Mouse (Mus musculus): Measurements from ENCODE around the gene Atpaf2. TPM values are rescaled to one million over a fixed set of nuclear protein-coding genes. Genes with fewer than 3 reads are reported as not detected.
A peak's percentile ranks its signal among the peaks of the same experiment; 100 is the strongest.

Atpaf2 gene
- polyA plus RNA-seq (2015; fragmentation: Nextera tagmentation; extraction: Ambion mirVana) = 41.2 and 44.2 TPM in 2 replicates

- TF ChIP-seq CTCF (IDR thresholded peaks at IDR 0.05; ENCODE audit: low read depth) = no peak
- H3K9me3 ChIP-seq (replicated peaks; ENCODE audit: low read length) = no peaks in the 10 kb centered on the region
- H3K4me3 ChIP-seq (replicated peaks; ENCODE audit: low read depth, low read length) = peak within 1 kb of the TSS; percentile 91
- peaks cover 12% of the 10 kb centered on the region; the same call in 1 of the 2 replicates for H3K4me1 ChIP-seq (replicated peaks; ENCODE audit: insufficient read depth, low read length)
- H3K27me3 ChIP-seq (ENCODE audit: insufficient read depth, low read length) = no peaks in the 10 kb centered on the region
- DNase-seq (ENCODE audit: low spot score) = peak; percentile 49
- under 1% methylated on average over 38 of the region's 39 CpGs for WGBS
- peak within 1 kb of the TSS; percentile 89 for H3K9ac ChIP-seq (ENCODE audit: low read depth, low read length)
- H3K36me3 ChIP-seq (ENCODE audit: insufficient read depth, low read length) = no peaks in the 10 kb centered on the region
- H3K27ac ChIP-seq = peak within 1 kb of the TSS; percentile 88
- peak; percentile 30 for ATAC-seq (replicated peaks; ENCODE audit: low FRiP score, low read depth)
- H3K4me2 ChIP-seq (ENCODE audit: low read length) = peak within 1 kb of the TSS; percentile 96
Measured at GRCm38 (mm10) chr11:60417717-60418472, at the start of gene Atpaf2. TSS of gene Atpaf2 (minus strand) at chr11:60418457.

GRCm38 (mm10) chr11:60465943-60466380, 47.7 kb upstream of the Atpaf2 start:
- 84% methylated on average over 2 of the region's 2 CpGs for WGBS
- no peaks in the 10 kb centered on the region for H3K27me3 ChIP-seq (ENCODE audit: insufficient read depth, low read length)
- no peak overlapping the region for H3K4me3 ChIP-seq (replicated peaks; ENCODE audit: low read depth, low read length)
- no peaks in the 10 kb centered on the region for H3K9me3 ChIP-seq (replicated peaks; ENCODE audit: low read length)
- no peak overlapping the region for H3K9ac ChIP-seq (ENCODE audit: low read depth, low read length)
- no peak overlapping the region for H3K27ac ChIP-seq
- DNase-seq (ENCODE audit: low spot score) (peak; percentile 8), ATAC-seq (replicated peaks; ENCODE audit: low FRiP score, low read depth) (peak; percentile 66)
- H3K36me3 ChIP-seq (ENCODE audit: insufficient read depth, low read length) = peaks cover 70% of the 10 kb centered on the region
- TF ChIP-seq CTCF (IDR thresholded peaks at IDR 0.05; ENCODE audit: low read depth) = peak; percentile 62; the same call in 1 of the 2 replicates
- no peak overlapping the region for H3K4me2 ChIP-seq (ENCODE audit: low read length)
- H3K4me1 ChIP-seq (replicated peaks; ENCODE audit: insufficient read depth, low read length) = no peaks in the 10 kb centered on the region

DNA sequence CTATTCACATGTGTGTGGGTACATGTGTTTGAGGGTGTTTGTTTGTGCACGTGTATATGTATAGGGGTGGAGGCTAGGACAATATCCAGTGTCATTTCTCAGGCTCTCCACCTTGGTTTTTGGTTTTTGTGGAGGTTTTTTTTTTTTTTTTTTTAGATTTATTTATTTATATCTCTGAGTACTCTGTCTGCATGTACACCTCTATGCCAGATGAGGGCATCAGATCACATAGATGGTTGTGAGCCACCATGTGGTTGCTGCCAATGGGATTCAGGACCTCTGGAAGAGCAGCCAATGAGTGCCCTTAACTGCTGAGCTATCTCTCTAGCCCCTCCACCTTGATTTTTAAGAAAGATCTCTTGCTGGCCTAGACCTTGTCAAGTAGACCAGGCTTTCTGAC, 39.7 kb upstream of the Atpaf2 start:
- H3K9me3 ChIP-seq (replicated peaks; ENCODE audit: low read length) = no peaks in the 10 kb centered on the region
- no peak overlapping the region for H3K4me2 ChIP-seq (ENCODE audit: low read length)
- 0 out of 2 replicates have a peak, but pooled peaks cover 5% of the 10 kb centered on the region for H3K4me1 ChIP-seq (replicated peaks; ENCODE audit: insufficient read depth, low read length)
- H3K9ac ChIP-seq (ENCODE audit: low read depth, low read length) = no peak overlapping the region
- 96% methylated on average over 1 of the region's 1 CpGs for WGBS
- H3K4me3 ChIP-seq (replicated peaks; ENCODE audit: low read depth, low read length) = no peak overlapping the region
- ATAC-seq (replicated peaks; ENCODE audit: low FRiP score, low read depth) = no peak
- peak; percentile 52 for TF ChIP-seq CTCF (IDR thresholded peaks at IDR 0.05; ENCODE audit: low read depth)
- peak; percentile 55 for DNase-seq (ENCODE audit: low spot score)
- no peak overlapping the region for H3K27ac ChIP-seq
- peaks cover 46% of the 10 kb centered on the region; the same call in 1 of the 2 replicates for H3K36me3 ChIP-seq (ENCODE audit: insufficient read depth, low read length)
- no peaks in the 10 kb centered on the region for H3K27me3 ChIP-seq (ENCODE audit: insufficient read depth, low read length)

DNA sequence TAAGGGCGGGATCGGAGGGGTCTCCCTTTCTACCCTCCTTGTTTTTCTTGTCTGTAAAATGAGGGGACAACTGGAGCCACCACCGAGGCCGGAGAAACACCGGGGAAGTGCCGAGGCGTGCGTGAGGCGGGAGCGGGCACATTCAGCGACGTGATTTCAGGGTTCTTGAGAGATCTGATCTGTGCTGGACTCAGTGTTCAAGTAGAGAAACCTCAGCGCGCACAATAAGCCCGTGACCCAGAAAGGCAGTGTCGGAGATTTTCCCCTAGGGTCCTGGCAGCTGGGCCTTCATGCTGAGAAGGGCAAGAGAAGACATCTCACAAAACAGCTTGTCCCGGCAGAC, 36.5 kb upstream of the Atpaf2 start:
- Histone ChIP-seq H3K4me3 (replicated peaks; ENCODE audit: low read depth, low read length) (peak overlapping the region; percentile 68), H3K36me3 (ENCODE audit: insufficient read depth, low read length) (peaks cover 15% of the 10 kb centered on the region; the same call in 1 of the 2 replicates), H3K4me1 (replicated peaks; ENCODE audit: insufficient read depth, low read length) (0 out of 2 replicates have a peak, but pooled peaks cover 5% of the 10 kb centered on the region), H3K27ac (peak overlapping the region; percentile 43), H3K4me2 (ENCODE audit: low read length) (peak overlapping the region; percentile 71), H3K27me3 (ENCODE audit: insufficient read depth, low read length) (no peaks in the 10 kb centered on the region), H3K9ac (ENCODE audit: low read depth, low read length) (peak overlapping the region; percentile 87), H3K9me3 (replicated peaks; ENCODE audit: low read length) (no peaks in the 10 kb centered on the region)
- ATAC-seq (replicated peaks; ENCODE audit: low FRiP score, low read depth) (no peak), DNase-seq (ENCODE audit: low spot score) (no peak)
- WGBS = under 1% methylated on average over 17 of the region's 17 CpGs
- TF ChIP-seq CTCF (IDR thresholded peaks at IDR 0.05; ENCODE audit: low read depth) = no peak

GRCm38 (mm10) chr11:60454080-60454744, 36.0 kb upstream of the Atpaf2 start, which contains the start of gene Drg2:
TSS of gene Drg2 (plus strand) at chr11:60454591.
- Histone ChIP-seq H3K9ac (ENCODE audit: low read depth, low read length) (peak within 1 kb of the TSS; percentile 87), H3K27ac (peak within 1 kb of the TSS; percentile 43), H3K4me3 (replicated peaks; ENCODE audit: low read depth, low read length) (peak within 1 kb of the TSS; percentile 68), H3K4me1 (replicated peaks; ENCODE audit: insufficient read depth, low read length) (0 out of 2 replicates have a peak, but pooled peaks cover 5% of the 10 kb centered on the region), H3K27me3 (ENCODE audit: insufficient read depth, low read length) (no peaks in the 10 kb centered on the region), H3K4me2 (ENCODE audit: low read length) (peak within 1 kb of the TSS; percentile 71), H3K9me3 (replicated peaks; ENCODE audit: low read length) (no peaks in the 10 kb centered on the region), H3K36me3 (ENCODE audit: insufficient read depth, low read length) (peaks cover 11% of the 10 kb centered on the region; the same call in 1 of the 2 replicates)
- TF ChIP-seq CTCF (IDR thresholded peaks at IDR 0.05; ENCODE audit: low read depth) = no peak; the same call in 1 of the 2 replicates
- ATAC-seq (replicated peaks; ENCODE audit: low FRiP score, low read depth) = peak; percentile 84
- DNase-seq (ENCODE audit: low spot score) = peak; percentile 95
- WGBS = 5% methylated on average over 27 of the region's 27 CpGs

DNA sequence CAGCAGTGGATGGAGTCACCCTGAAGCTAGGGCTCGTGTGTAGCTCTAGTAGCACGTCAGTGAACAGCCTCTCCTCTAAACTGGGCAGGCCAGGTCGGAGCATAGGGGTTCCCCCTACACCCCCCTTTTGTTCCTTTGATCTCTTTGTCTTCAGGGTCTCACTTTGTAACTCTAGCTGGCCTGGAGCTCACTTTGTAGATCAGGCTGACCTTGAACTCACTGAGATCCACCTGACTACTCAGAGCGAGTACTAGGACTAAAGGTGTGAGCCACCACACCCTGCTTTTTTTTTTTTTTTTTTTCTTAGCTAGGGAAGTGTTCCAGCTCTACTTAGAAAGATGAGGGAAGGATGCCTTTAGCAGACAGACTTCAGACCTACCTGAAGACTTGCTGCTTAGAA, 25.8 kb upstream of the Atpaf2 start:
- Histone ChIP-seq H3K27me3 (ENCODE audit: insufficient read depth, low read length) (no peaks in the 10 kb centered on the region), H3K4me1 (replicated peaks; ENCODE audit: insufficient read depth, low read length) (no peaks in the 10 kb centered on the region), H3K4me3 (replicated peaks; ENCODE audit: low read depth, low read length) (no peak overlapping the region), H3K9ac (ENCODE audit: low read depth, low read length) (no peak overlapping the region), H3K4me2 (ENCODE audit: low read length) (no peak overlapping the region), H3K27ac (no peak overlapping the region), H3K9me3 (replicated peaks; ENCODE audit: low read length) (no peaks in the 10 kb centered on the region), H3K36me3 (ENCODE audit: insufficient read depth, low read length) (peaks cover 28% of the 10 kb centered on the region; the same call in 1 of the 2 replicates)
- WGBS = 78% methylated on average over 4 of the region's 4 CpGs
- ATAC-seq (replicated peaks; ENCODE audit: low FRiP score, low read depth) (no peak), DNase-seq (ENCODE audit: low spot score) (no peak)
- TF ChIP-seq CTCF (IDR thresholded peaks at IDR 0.05; ENCODE audit: low read depth) = no peak
